Mouse (Mus musculus): ENCODE results near the gene Ezh2. TPM values are rescaled to one million over a fixed set of nuclear protein-coding genes. Genes with fewer than 3 reads are reported as not detected.
"Not testable (repeated sequence)": the region's sequence is repeated elsewhere in the genome, so short reads cannot be mapped to it uniquely, and the experiment has no call there.

The Ezh2 gene
- polyA plus RNA-seq (2015; fragmentation: Nextera tagmentation; extraction: Ambion mirVana) = 54.5 and 67.2 TPM in 2 replicates

- H3K36me3 ChIP-seq (ENCODE audit: control insufficient read depth, insufficient read depth, low read length) = no peaks in the 10 kb centered on the region
- peak within 1 kb of the TSS; percentile 90 for H3K4me2 ChIP-seq (ENCODE audit: low read length)
- peak within 1 kb of the TSS; percentile 98 for H3K27ac ChIP-seq (ENCODE audit: low read length)
- WGBS = under 1% methylated on average over 62 of the region's 69 CpGs
- H3K4me3 ChIP-seq (ENCODE audit: low read depth, low read length) = peak within 1 kb of the TSS; percentile 98
- H3K27me3 ChIP-seq (ENCODE audit: control insufficient read depth, insufficient read depth, low read depth, low read length) = no peaks in the 10 kb centered on the region
- H3K9ac ChIP-seq (ENCODE audit: low read depth, low read length) = peak within 1 kb of the TSS; percentile 98
- peak; percentile 99 for ATAC-seq
- no peaks in the 10 kb centered on the region for H3K9me3 ChIP-seq (replicated peaks; ENCODE audit: control insufficient read depth, low read length, poor library complexity, severe bottlenecking)
- peaks cover 15% of the 10 kb centered on the region for H3K4me1 ChIP-seq (ENCODE audit: control insufficient read depth, insufficient read depth, low read length)
Observed at GRCm38 (mm10) chr6:47594926-47595623, at the start of gene Ezh2. Gene Ezh2, minus strand, starts transcription at chr6:47595341.

DNA sequence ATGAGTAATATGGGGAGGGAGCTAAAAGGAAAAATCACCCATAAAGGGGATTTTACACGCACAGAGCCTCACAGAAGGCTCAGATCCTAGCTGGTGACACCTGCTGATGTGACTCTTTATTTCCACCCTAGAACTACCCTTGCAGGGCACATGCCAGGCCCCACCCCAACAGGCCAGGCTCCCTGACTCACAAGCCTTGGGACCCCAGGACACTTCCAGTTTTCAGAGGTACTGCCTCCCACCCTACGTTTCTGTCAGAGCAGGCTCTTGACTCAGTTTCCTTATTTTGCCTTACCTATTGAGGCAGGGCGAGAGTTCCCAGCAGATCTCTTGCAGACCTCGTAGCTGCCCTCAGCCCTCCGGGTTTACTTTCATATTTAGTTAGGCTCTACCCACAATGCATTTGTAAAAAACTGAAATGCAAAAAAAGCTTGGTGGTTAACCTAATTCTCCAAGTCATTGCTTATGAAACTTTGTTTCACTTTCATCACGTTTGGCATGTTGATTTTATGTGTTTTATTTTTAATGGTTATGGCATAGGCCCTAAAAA, 41.5 kb upstream of the Ezh2 start:
- no peaks in the 10 kb centered on the region for H3K27me3 ChIP-seq (ENCODE audit: control insufficient read depth, insufficient read depth, low read depth, low read length)
- no peak overlapping the region for H3K27ac ChIP-seq (ENCODE audit: low read length)
- no peaks in the 10 kb centered on the region for H3K36me3 ChIP-seq (ENCODE audit: control insufficient read depth, insufficient read depth, low read length)
- no peak for ATAC-seq
- no peaks in the 10 kb centered on the region for H3K4me1 ChIP-seq (ENCODE audit: control insufficient read depth, insufficient read depth, low read length)
- H3K4me3 ChIP-seq (ENCODE audit: low read depth, low read length) = no peak overlapping the region
- H3K9ac ChIP-seq (ENCODE audit: low read depth, low read length) = no peak overlapping the region
- H3K4me2 ChIP-seq (ENCODE audit: low read length) = no peak overlapping the region
- H3K9me3 ChIP-seq (replicated peaks; ENCODE audit: control insufficient read depth, low read length, poor library complexity, severe bottlenecking) = no peaks in the 10 kb centered on the region
- WGBS = 69% methylated on average over 6 of the region's 6 CpGs

DNA sequence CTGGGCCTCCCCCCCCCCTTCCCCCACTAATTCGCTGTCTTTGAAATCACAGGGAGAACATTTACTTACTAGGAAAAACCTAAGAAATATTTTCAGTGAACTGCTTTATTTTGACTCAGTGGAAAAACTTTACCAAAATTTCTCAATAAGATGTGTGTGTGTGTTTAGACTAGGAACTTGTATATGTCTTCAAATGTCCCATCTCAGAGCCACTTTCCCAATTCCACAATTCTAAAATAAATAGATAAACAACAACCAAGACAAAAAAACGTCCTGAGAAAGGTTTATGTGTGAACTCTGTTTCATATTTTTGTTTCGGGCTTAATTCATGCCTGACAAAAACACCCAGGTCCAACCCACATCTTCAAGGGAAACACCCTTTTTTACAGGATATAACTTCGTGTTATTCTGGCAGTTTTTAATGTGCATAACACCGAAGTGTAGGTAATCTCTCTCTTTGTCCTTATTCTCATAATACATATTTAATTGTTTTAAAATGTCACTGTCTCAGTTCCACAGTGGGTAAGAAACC, 40.9 kb upstream of the Ezh2 start:
- Histone ChIP-seq H3K4me2 (ENCODE audit: low read length) (no peak overlapping the region), H3K9me3 (replicated peaks; ENCODE audit: control insufficient read depth, low read length, poor library complexity, severe bottlenecking) (no peaks in the 10 kb centered on the region), H3K4me1 (ENCODE audit: control insufficient read depth, insufficient read depth, low read length) (no peaks in the 10 kb centered on the region), H3K9ac (ENCODE audit: low read depth, low read length) (no peak overlapping the region), H3K4me3 (ENCODE audit: low read depth, low read length) (no peak overlapping the region), H3K27me3 (ENCODE audit: control insufficient read depth, insufficient read depth, low read depth, low read length) (no peaks in the 10 kb centered on the region), H3K36me3 (ENCODE audit: control insufficient read depth, insufficient read depth, low read length) (no peaks in the 10 kb centered on the region), H3K27ac (ENCODE audit: low read length) (no peak overlapping the region)
- WGBS = 80% methylated on average over 5 of the region's 5 CpGs
- ATAC-seq = no peak

DNA sequence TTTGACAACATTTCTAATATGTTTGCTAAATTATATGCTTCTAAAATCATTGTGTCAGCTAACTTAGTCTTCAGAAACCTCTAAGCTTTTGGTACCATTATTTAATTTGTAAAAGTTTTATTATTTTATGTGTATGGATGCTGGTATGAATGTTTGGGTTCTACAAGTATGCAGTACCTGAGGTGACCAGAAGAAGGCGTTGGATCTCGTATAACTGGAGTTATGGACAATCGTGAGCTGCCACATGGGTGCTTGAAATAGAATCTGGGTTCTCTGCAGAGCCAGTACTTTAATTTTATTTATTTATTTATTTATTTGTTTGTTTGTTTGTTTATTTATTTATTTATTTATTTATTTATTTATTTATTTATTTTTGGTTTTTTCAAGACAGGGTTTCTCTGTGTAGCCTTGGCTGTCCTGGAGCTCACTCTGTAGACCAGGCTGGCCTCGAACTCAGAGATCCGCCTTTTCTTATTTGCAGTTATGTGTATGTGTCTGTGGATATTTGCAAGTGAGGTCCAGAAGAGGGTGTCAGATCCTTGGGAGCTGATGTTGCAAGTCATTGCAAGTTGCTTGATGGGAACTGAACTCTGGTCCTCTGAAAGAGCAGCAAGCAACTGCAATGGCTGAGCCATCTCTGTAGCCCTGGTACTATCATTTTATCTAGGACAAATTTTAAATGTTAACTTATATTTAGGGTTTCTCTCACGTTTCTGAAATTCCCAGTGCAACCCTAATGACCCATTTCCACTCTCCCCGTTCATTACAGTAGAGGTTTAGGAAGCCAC, 40.3 kb upstream of the Ezh2 start:
- H3K4me1 ChIP-seq (ENCODE audit: control insufficient read depth, insufficient read depth, low read length) = no peaks in the 10 kb centered on the region
- H3K27ac ChIP-seq (ENCODE audit: low read length) = no peak overlapping the region
- 70% methylated on average over 7 of the region's 7 CpGs for WGBS
- no peak overlapping the region for H3K9ac ChIP-seq (ENCODE audit: low read depth, low read length)
- no peaks in the 10 kb centered on the region for H3K36me3 ChIP-seq (ENCODE audit: control insufficient read depth, insufficient read depth, low read length)
- no peak overlapping the region for H3K4me2 ChIP-seq (ENCODE audit: low read length)
- no peak for ATAC-seq
- no peaks in the 10 kb centered on the region for H3K9me3 ChIP-seq (replicated peaks; ENCODE audit: control insufficient read depth, low read length, poor library complexity, severe bottlenecking)
- no peak overlapping the region for H3K4me3 ChIP-seq (ENCODE audit: low read depth, low read length)
- H3K27me3 ChIP-seq (ENCODE audit: control insufficient read depth, insufficient read depth, low read depth, low read length) = no peaks in the 10 kb centered on the region

DNA sequence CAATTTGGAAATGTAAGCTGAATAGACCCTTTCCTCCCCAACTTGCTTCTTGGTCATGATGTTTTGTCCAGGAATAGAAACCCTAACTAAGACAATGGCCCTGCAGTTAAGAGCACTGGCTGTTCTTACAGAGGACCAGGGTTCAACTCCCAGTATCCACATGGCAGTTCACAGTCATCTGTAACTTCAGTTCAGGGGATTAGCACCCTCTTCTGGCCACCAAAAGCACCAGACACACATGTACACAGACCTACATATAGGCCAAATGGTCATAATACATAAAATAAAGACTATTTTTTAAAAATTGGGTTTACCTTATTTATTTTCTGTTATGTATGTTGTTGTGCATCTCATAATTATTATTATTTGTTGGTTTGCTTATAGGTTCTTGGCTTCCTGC, 38.3 kb upstream of the Ezh2 start:
- no peaks in the 10 kb centered on the region for H3K36me3 ChIP-seq (ENCODE audit: control insufficient read depth, insufficient read depth, low read length)
- ATAC-seq = no peak
- no peaks in the 10 kb centered on the region for H3K4me1 ChIP-seq (ENCODE audit: control insufficient read depth, insufficient read depth, low read length)
- no peak overlapping the region for H3K4me3 ChIP-seq (ENCODE audit: low read depth, low read length)
- no peak overlapping the region for H3K9ac ChIP-seq (ENCODE audit: low read depth, low read length)
- H3K27ac ChIP-seq (ENCODE audit: low read length) = no peak overlapping the region
- no peak overlapping the region for H3K4me2 ChIP-seq (ENCODE audit: low read length)
- H3K9me3 ChIP-seq (replicated peaks; ENCODE audit: control insufficient read depth, low read length, poor library complexity, severe bottlenecking) = no peaks in the 10 kb centered on the region
- no peaks in the 10 kb centered on the region for H3K27me3 ChIP-seq (ENCODE audit: control insufficient read depth, insufficient read depth, low read depth, low read length)

- H3K4me3 ChIP-seq (ENCODE audit: low read depth, low read length); ATAC-seq; H3K4me2 ChIP-seq (ENCODE audit: low read length); H3K4me1 ChIP-seq (ENCODE audit: control insufficient read depth, insufficient read depth, low read length); H3K9ac ChIP-seq (ENCODE audit: low read depth, low read length); H3K27me3 ChIP-seq (ENCODE audit: control insufficient read depth, insufficient read depth, low read depth, low read length); H3K9me3 ChIP-seq (replicated peaks; ENCODE audit: control insufficient read depth, low read length, poor library complexity, severe bottlenecking); H3K27ac ChIP-seq (ENCODE audit: low read length); H3K36me3 ChIP-seq (ENCODE audit: control insufficient read depth, insufficient read depth, low read length): not testable (repeated sequence)
- no CpG with 5 or more reads among the region's 1 CpGs for WGBS
Observed at GRCm38 (mm10) chr6:47630061-47630460, 34.9 kb upstream of the Ezh2 start.

DNA sequence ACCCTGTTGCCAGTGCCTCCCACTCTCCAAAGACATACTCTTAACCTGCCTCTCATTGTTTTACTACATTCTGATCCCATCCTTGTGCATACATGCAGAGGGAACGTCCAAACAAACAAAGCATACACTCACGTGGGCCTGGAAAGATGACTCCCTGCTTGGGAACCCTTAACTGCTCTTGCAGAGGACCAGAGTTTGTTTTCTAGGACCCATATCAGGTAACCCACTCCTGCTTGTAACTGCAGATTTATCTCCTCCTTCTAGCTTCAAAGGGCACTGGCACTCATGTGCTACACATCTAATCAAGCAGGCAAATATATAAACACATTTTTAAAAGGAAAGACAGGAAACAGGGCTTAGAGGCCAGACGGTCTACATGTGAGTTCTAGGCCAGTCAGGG, 32.8 kb upstream of the Ezh2 start:
- no peak for ATAC-seq
- no peaks in the 10 kb centered on the region for H3K9me3 ChIP-seq (replicated peaks; ENCODE audit: control insufficient read depth, low read length, poor library complexity, severe bottlenecking)
- H3K9ac ChIP-seq (ENCODE audit: low read depth, low read length) = no peak overlapping the region
- H3K4me1 ChIP-seq (ENCODE audit: control insufficient read depth, insufficient read depth, low read length) = no peaks in the 10 kb centered on the region
- 62% methylated on average over 3 of the region's 3 CpGs for WGBS
- H3K27ac ChIP-seq (ENCODE audit: low read length) = no peak overlapping the region
- H3K4me3 ChIP-seq (ENCODE audit: low read depth, low read length) = no peak overlapping the region
- H3K27me3 ChIP-seq (ENCODE audit: control insufficient read depth, insufficient read depth, low read depth, low read length) = no peaks in the 10 kb centered on the region
- no peak overlapping the region for H3K4me2 ChIP-seq (ENCODE audit: low read length)
- H3K36me3 ChIP-seq (ENCODE audit: control insufficient read depth, insufficient read depth, low read length) = no peaks in the 10 kb centered on the region

- not testable (repeated sequence) for ATAC-seq; H3K4me3 ChIP-seq (ENCODE audit: low read depth, low read length); H3K9ac ChIP-seq (ENCODE audit: low read depth, low read length); H3K4me1 ChIP-seq (ENCODE audit: control insufficient read depth, insufficient read depth, low read length); H3K27ac ChIP-seq (ENCODE audit: low read length); H3K4me2 ChIP-seq (ENCODE audit: low read length); H3K36me3 ChIP-seq (ENCODE audit: control insufficient read depth, insufficient read depth, low read length); H3K9me3 ChIP-seq (replicated peaks; ENCODE audit: control insufficient read depth, low read length, poor library complexity, severe bottlenecking); H3K27me3 ChIP-seq (ENCODE audit: control insufficient read depth, insufficient read depth, low read depth, low read length)
- 92% methylated on average over 3 of the region's 3 CpGs for WGBS
Observed at GRCm38 (mm10) chr6:47626976-47627375, 31.8 kb upstream of the Ezh2 start.

DNA sequence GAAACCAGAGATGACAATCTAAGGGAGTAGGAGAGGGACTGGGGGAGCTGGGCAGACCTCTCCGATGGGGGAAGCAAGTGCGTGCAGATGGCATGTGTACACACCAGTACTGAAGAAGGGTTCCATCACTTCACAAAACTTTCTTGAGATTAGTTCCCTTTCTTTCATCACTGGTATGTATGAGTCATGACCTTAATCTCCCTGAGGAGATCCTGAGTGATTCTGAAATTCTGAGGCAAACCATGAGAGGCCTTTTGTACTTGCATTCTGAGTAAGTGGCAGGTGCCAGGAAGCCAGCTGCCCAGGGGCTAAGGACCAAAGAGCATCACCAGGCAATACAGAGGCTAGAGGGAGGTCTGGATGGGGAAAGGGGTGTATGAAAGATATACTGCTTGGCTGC, 25.9 kb upstream of the Ezh2 start:
- Histone ChIP-seq H3K27me3 (ENCODE audit: control insufficient read depth, insufficient read depth, low read depth, low read length) (no peaks in the 10 kb centered on the region), H3K4me2 (ENCODE audit: low read length) (no peak overlapping the region), H3K4me1 (ENCODE audit: control insufficient read depth, insufficient read depth, low read length) (no peaks in the 10 kb centered on the region), H3K4me3 (ENCODE audit: low read depth, low read length) (no peak overlapping the region), H3K9me3 (replicated peaks; ENCODE audit: control insufficient read depth, low read length, poor library complexity, severe bottlenecking) (no peaks in the 10 kb centered on the region), H3K36me3 (ENCODE audit: control insufficient read depth, insufficient read depth, low read length) (no peaks in the 10 kb centered on the region), H3K9ac (ENCODE audit: low read depth, low read length) (no peak overlapping the region), H3K27ac (ENCODE audit: low read length) (no peak overlapping the region)
- 80% methylated on average over 2 of the region's 2 CpGs for WGBS
- ATAC-seq = no peak

Measured in midbrain, embryonic 16.5 days (tissue).